Mouse (Mus musculus): ENCODE results near the gene Fnbp1l.

Gene Fnbp1l

DNA sequence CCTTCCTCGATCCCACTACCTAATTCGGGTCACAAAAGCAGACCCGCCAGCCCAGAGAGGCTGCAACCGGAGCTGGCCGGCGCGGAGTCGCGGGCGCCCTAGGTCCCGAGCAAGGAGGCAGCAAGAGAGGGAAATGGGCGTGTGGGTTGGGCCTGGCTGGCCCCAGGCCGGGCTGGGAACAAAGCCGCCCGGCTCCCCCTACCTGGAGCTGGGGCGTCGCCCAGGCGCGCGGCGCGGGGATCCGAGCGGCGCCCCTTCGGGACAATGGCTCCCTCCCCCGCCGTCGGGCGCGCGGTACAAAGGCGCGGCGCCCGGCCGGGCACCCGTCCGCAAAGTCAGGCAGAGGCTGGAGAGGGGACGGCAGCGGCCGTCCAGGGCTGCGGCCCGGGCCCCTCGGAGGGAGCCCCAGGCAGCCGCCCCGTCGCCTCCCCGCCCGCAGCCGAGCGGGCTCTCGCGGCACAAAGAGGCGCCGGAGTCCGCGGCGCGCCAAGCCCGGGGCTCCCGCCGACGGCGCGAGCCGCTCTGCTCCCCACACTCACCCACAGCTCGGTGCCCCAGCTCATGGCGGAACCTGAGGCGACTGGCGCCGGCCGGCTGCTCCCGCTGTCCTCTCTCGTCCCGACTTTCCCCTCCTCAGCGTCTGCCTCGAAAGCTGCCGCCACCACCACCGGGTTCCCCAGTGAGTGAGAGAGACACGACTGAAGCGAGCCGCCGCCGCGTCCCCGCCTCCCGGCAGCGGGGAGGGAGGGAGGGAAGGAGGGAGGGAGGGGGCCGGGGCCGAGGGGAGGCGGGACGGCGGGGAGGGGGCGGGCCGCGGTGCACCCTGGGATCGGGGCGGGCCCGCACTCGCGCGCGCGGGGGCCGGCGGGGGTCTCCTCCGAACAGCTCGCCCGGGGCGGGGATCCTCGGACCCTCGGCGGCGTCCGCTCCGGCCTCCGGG, at the start of gene Fnbp1l:
Gene Fnbp1l (minus strand): TSS at position 725 of the 940 bp plus-strand sequence.
- DNase-seq (ENCODE audit: inconsistent ontology term): peak; percentile 91

DNA sequence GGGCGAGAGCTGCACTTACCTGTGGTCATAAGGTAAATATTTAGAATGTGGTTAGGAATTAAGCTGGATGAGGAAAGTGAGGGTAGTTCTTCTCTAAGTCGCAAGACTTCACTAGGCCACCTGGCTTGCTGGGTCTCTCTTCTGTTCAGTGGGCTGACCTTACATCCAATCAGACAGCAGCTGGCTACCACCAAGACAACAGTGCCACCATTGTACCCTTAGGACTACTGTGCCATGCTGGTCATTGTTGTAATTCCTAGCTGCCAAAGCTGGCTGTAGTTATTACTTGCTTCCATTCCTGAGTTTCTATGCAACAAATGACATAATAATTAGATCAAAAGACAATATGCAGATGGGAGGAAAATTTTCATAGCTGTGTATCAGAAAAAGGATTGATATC, 41.3 kb upstream of the Fnbp1l start:
- DNase-seq (ENCODE audit: inconsistent ontology term): peak; percentile 82

DNA sequence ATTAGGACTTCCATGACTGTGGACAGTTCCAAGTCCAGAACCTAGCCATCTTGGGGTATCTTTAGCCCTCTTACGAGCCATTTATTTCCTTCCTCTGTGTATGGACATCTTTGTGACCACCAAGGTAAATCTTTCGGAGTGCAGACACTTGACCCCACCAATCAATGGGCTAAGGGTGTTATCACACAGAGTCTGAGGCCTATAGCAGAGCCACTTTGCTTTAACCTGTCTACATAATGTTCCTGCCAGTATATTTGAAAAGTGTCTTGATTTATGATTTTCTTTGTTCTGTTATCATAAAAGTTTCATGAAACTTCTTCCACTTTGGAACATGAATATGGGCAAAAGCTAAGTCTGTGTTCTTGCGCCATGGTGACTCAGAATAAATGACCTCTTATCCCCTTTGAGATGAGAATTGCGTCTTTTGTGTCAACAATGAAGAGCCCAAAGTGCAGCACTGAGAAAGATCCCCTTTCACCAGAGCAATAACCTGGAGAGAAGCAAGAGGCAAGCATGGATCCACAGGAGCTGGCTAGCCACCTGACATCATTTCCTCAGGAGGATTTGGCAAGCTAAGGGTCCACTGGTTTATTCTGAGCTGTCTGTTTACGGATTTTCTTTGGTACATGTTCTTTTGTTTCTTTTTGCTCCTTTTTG, 39.9 kb upstream of the Fnbp1l start:
- no peak for DNase-seq (ENCODE audit: inconsistent ontology term)

GRCm38 (mm10) chr3:122647195-122647837, 27.8 kb upstream of the Fnbp1l start:
- no peak for DNase-seq (ENCODE audit: inconsistent ontology term)

DNA sequence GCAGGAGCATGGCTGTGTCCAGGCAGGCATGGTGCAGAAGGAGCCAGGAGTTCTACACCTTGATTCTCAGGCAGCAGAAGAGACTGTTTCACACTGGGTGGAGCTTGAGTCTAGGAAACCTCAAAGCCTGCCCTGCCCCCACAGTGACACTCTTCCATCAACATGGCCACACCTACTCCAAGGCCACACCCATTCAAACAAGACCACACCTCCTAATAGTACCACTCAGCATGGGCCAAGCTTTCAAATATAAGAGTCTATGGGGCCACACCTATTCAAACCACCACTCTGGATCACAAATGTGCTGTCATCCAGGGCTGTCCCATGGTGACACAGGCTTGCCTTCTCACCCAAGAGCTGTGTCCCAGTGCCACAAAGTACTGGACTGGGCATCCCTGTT, 20.8 kb upstream of the Fnbp1l start:
- no peak for DNase-seq (ENCODE audit: inconsistent ontology term)

GRCm38 (mm10) chr3:122639197-122639475, 19.6 kb upstream of the Fnbp1l start:
- no peak for DNase-seq (ENCODE audit: inconsistent ontology term)

DNA sequence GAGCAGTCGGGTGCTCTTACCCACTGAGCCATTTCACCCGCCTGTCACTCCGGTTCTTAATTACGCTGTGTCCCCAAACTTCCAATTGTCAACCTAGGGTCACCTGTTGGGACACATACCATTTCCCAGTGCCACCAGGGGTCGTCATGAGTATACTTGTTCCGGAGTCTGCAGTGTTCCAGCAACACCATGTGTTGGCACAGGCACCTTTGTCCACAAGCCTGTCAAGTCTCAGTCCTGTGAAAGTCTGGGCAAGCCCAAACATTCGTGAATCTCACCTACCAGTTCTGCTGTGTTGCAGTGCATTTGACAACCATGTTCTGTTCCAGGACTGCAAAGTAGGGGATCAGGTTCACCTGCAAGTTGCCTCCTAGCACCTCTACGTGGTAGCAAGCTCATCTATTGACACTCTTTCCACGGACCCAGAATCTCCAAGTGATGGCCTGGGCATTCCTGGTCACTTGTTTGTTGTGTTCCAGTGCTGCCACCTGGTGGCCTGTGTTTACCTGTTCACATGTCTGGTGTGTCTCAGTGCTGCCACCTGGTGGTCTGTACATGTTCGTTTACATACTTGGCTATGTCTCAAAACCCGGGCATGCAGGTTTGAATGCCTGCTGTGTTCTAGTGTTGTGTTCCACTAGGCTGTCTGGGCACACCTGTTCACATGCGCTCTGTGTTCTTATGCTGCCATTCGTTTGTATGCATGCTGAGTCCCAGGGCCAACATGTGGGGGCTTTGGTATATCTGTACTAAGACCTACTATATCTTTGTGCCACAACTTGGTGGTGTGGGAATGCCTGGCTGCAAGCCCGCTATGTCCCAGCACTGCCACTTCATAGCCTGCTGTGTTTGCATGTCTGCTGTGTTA, 19.0 kb upstream of the Fnbp1l start:
- DNase-seq (ENCODE audit: inconsistent ontology term): peak; percentile 89

DNA sequence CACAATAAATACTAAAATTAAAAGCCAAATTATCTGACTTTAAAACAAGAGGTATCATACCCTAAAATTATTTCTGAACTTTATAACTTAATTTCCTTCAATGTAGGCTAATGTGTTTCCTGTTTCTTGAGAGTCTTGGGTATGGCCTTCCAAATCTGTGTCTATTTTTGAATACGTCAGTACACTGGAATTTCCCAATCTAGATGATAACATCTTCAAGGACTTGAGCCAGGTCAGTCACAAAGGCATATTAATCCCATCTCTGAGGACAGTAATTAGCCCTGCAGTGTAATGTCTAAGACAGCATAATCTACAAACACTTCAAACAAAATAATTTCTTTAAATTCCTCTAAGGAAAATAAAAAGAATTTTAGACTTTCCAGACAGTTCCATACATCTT, 17.8 kb upstream of the Fnbp1l start:
- DNase-seq (ENCODE audit: inconsistent ontology term): no peak

DNA sequence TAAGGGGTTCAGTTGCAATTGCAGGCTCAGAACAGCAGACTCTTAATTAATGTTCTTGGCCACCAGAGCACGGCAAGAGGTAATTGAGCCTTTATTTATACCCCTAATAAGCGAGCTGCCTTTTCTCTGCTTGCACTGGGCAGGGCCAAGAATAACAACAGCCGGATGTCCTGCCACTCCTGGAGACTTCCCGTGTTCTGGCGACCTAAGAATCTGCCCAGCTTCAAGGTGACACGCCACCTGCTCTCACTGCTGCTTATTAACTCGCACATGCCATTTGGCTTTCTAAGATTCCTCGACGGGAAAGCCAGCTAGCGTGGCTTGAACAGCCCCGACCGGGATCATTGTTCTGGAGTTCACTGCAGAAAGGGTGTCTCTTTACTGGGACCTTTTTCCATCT, 15.7 kb upstream of the Fnbp1l start:
- peak; percentile 49 for DNase-seq (ENCODE audit: inconsistent ontology term)

- no peak for DNase-seq (ENCODE audit: inconsistent ontology term)
These were observed 10.1 kb upstream of the Fnbp1l start for GRCm38 (mm10) chr3:122629580-122629979.

DNA sequence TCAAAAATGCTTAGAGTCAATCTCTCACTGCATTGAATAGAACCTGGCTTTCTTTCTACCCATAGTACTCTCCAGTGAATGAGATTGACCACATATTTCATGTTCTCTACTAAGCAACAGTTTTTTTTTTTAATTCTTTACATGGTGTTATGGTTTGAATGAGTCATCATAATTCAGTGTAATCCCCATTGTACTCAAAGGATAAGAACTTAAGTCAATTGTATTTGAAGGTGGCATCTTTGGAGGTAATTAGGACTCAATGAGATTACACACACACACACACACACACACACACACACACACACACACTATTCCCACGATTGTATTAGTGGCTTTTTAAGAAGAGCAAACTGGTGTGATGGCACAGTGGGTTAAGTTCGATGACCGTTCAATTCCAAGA, 9.4 kb upstream of the Fnbp1l start:
- no peak for DNase-seq (ENCODE audit: inconsistent ontology term)

DNA sequence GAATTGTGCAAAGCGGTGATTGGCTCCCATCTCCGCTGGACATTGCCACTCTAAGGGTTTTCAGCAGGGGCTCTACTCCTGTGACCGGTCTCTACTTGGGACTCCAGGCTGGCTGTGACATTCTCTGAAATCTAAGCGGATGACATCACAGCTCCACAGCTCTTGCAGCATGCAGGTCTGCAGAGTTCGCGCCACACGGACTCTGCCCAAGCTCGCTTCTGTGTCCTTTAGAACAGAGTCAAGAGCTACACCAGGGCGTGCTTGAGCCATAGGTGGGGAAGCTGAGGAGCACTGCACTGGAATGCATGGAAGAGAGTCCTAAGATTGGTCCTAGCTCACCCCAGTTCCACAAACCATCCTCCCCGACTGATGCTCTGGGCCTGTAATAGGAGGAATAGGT, 9.0 kb upstream of the Fnbp1l start:
- DNase-seq (ENCODE audit: inconsistent ontology term): no peak

DNA sequence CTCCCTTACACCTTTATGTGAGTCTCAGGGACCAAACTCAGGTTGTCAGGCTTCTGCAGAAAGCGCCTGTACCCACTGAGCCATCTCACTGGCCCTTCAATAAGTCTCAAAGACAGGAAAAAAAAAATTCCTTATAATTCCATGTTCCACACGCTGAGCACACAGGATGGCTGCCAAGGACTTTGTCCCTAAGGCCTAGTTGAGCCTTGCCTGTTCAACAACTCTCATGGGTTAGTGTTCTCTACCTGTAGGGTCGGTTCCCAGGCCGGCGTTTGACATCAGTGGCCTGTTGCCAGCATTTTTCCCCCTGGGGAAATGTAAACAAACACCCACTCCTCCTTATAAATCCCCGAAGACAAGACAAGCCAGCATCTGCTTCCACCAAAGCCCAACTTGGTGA, 8.3 kb upstream of the Fnbp1l start:
- DNase-seq (ENCODE audit: inconsistent ontology term): no peak

DNA sequence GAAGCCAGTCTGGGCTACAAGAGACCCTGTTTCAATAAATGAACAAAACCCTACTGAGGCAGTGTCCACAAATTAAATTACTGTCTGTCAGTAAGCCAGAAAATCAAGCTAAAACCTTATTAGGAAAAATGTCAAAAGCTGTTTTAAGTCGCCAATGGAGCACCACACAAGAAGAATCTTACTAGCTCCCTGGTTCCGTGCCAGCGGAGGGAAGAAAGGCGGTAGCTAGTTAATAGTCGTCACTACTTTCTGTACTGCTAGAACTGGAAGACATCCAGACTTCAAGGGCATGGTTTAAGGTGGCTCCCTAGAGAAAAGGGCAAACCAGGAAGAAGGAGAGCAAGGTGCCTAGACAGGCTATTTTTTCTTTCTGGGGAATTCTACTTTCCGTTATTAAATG, 5.1 kb upstream of the Fnbp1l start:
- no peak for DNase-seq (ENCODE audit: inconsistent ontology term)

DNA sequence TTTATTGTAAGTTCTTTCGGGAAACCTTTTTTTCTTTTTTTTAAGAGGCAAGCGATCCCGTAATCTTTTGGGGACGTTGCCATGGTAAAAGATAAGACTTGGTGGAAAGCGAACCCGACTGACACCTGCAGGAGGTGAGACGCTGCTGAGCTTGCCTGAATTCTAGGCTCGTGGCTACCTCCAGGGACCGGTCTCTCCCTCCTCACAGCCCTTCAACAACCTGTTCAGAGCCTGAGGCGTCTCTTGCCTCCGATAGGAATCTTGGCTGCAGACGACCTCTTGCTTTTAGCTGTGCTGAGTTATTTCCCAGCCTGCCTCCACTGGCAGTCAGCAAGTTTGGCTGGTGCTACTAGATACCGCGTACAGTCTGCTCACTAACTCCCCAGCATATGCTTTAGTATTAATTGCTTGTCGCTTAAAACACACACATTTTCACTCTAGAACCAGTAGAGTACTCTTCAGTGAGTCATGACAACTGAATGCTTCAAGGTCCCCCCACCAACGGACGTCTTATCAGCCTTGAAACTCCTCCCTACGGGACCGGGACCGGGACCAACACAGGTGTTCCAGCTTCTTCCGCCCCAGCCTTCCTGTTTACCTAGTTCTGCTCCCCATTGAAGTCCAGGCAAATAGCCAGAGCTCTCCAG, 893 bp upstream of the Fnbp1l start:
- DNase-seq (ENCODE audit: inconsistent ontology term): peak; percentile 59

DNA sequence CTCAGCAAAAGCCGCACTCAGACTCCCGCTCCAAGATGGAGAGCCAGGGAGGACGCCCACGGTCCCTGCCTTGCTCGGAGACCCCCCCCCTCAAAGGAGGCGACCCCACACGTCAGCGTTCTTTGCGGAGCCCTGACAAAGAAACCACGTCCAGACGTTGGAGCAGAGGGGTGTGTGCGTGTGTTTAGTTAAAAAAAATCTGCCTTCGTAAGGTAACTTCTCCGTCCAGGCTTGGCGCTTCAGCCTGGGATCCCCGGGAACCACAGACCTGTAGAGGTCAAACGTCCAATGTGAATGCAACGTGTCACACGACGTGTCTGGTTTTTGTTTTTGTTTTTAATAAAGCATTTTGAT, 393 bp upstream of the Fnbp1l start:
- DNase-seq (ENCODE audit: inconsistent ontology term): no peak

- peak; percentile 33 for DNase-seq (ENCODE audit: inconsistent ontology term)
These were observed 1.1 kb downstream of the Fnbp1l start for GRCm38 (mm10) chr3:122618402-122618801.

- DNase-seq (ENCODE audit: inconsistent ontology term): no peak
These were observed 1.7 kb downstream of the Fnbp1l start for GRCm38 (mm10) chr3:122617613-122618340.

- no peak for DNase-seq (ENCODE audit: inconsistent ontology term)
These were observed 7.0 kb downstream of the Fnbp1l start for GRCm38 (mm10) chr3:122612537-122612936.

- no peak for DNase-seq (ENCODE audit: inconsistent ontology term)
These were observed 7.8 kb downstream of the Fnbp1l start for GRCm38 (mm10) chr3:122611761-122612160.

All from Muller cell, postnatal 12 days (primary cell).